Mouse (Mus musculus): ENCODE measurements around the gene Ciao2a. TPM values are rescaled to one million over a fixed set of nuclear protein-coding genes. Genes with fewer than 3 reads are reported as not detected.

The Ciao2a gene
- total RNA-seq, 2 experiments from 2014 or later: 25.9 to 26.0 TPM

DNA sequence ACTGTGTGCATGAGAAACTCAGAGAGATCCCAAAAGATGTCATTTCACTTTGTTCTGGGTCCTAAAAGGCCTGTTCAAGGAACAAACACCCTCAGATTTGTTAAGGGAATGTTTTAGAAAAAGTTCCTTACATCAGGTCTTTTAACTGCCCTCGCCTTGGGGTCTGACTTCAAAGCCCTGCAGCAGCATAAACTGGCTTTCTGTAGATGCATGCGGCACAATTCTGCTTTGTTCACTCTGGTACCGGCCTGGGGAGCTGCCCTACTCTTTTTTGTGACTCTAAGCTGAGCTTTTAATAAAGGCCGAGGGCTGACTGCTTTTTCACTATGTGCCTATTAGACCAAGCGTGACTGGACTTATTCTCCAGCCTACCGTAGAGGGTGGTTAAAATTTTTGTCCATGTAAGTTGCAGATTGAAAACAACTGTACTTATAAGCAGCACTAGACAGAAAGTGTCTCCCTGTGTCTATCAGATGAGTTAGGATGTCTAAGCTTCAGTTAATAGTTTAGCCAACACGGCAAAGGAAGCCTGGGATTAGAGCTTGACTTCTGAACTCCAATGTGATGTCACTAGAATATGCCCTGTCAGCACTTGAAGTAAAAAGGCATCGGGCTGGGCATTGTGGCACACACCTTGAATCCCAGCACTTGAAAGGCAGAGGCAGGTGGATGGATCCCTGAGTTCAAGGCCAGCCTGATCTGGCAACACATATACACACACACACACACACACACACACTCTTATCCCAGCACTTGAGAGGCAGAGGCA, 15.6 kb upstream of the Ciao2a start:
- intact Hi-C loops (cut with DNase I): no loop called here
- DNase-seq (ENCODE audit: extremely low spot score in 1 of 2, low spot score in 2 of 2): no peak

DNA sequence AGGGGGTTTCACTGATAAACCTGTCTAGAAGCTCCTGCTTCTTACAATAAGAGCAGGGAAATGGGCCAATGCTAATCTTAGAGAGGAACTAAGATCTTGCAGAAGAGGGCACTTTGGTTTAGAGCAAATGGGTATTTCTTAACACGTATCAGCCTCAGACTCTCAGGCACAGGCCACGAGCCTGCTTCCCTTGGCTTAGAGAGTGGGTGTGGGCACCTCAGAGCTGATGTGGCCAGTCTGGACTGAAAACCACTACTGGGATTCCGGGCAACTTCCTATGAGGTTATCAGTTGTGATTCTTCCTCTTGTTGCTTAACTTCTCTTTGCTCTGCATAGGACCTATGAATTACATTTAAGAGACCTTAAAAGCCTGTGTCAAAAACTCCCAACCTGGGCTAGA, 12.1 kb upstream of the Ciao2a start:
- intact Hi-C loops (cut with DNase I): no loop called here
- DNase-seq (ENCODE audit: extremely low spot score in 1 of 2, low spot score in 2 of 2): no peak

DNA sequence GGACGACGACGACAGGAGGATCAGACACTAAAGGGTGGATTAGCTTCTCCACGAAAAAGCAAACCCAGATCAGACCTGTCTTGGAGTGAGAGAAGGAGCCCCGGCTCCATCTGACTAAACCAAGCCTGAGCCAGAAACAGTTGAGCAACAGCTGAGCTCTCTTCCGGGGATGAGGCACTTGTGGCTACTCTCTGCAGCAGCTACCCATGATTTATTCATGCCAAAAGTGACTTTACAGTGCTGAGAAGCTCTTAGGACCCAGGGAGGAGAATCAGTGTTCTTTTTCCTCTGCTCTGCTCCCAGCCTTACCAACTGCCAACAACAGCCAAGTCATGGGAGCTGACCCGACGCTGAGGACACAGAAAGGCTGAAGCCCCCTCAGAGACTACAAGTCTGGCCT, 9.5 kb upstream of the Ciao2a start:
- intact Hi-C loops (cut with DNase I): no loop called here
- no peak for DNase-seq (ENCODE audit: extremely low spot score in 1 of 2, low spot score in 2 of 2)

DNA sequence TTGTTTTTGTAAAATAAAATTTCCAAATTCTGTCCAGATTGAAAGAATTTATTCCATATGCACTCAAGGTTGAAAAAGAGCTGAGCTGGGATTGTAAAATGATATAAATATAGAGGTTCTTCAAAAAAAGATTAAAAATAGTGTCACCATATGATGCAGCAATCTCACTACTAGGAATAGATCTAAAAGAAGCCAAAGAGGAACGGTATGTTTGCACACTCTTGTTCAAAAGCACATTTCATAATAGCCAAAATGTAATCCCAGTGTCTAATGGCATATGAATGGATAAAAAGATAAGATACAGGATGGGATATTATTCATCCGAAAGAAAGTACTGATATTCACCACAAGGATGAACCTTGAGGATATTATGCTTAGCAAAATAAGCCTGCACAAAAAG, 6.9 kb upstream of the Ciao2a start:
- intact Hi-C loops (cut with DNase I): no loop called here
- DNase-seq (ENCODE audit: extremely low spot score in 1 of 2, low spot score in 2 of 2): no peak

DNA sequence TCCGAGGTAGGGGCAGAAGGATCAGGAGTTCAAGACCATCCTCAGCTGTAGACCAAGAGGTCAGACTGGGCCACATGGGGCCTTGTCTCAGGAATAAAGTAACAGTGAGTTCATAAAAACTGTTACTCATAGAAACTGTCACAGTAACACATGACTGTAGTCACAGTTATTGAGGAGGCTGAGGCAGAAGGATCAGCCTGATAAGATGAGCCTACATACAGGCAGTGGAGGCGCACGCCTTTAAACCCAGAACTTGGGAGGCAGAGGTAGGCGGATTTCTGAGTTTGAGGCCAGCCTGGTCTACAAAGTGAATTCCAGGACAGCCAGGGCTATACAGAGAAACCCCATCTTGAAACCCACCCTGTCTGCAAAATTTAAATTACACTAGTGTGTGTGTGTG, 6.3 kb upstream of the Ciao2a start:
- DNase-seq (ENCODE audit: extremely low spot score in 1 of 2, low spot score in 2 of 2): no peak
- intact Hi-C loops (cut with DNase I): loop anchor here (5.0 kb wide), 1 partner anchor 53 kb away; the partner anchor contains the start of gene Snx22

DNA sequence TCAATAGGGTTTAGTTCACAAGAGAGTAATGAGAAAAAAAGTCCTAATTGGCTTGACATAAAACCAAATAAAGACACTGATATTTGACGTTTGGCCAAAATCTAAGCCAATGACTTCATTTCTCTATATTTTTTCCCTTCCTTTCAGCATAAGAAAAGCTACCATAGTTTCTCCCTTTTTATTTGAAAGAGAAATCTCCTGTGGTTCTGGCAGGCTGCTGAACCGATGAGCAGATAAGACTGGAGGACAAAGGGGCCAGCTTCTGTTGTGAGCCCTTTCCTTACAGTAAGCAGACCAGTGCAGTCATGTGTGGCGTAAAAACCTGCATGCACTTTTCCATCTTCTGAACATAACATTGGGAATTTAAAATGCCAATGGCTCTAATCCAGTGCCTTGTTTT, 5.5 kb upstream of the Ciao2a start:
- intact Hi-C loops (cut with DNase I): loop anchor here (5.0 kb wide), 1 partner anchor 54 kb away; the partner anchor contains the start of gene Snx22
- no peak for DNase-seq (ENCODE audit: extremely low spot score in 1 of 2, low spot score in 2 of 2)

DNA sequence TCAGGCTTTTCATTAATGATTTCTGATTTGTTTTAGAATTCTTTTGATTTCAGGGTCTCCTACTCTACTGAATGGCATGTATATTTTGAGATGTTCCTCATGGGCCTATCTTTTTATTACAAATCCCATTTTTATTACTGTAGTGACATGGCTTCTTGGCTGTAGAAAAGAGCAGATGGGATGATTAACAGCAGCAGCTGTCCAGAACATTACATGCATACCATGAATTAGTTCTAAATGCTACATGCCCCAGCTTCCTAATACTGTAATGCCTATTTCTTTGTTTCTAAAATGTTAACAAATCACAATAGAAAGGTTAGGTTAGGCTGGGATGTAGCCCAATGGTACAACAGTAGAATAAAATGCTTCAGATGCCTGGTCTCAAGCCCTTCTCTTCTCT, 5.0 kb upstream of the Ciao2a start:
- intact Hi-C loops (cut with DNase I): loop anchor here (5.0 kb wide), 1 partner anchor 54 kb away; the partner anchor contains the start of gene Snx22

DNA sequence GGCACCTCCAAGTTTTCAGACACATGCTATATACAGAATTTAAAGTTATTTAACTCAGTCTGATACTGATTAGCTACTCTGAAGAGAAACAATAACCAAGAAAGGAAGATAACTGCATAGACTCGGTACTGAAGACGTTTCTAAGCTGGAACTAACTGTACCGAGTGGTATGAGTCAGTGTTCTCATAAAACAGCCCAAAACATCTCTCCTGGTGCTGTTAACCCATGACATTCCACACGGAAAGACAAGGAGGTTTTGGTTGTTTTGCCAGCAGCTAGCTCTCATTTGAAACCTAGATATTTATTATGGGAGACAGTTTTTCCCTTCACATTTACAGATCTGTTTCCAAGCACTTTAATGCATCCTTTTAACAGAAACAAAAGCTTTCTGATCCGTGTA, 2.8 kb upstream of the Ciao2a start:
- intact Hi-C loops (cut with DNase I): loop anchor here (5.0 kb wide), 1 partner anchor 56 kb away; the partner anchor contains the start of gene Snx22
- DNase-seq (ENCODE audit: extremely low spot score in 1 of 2, low spot score in 2 of 2): no peak

More for the DNA sequence above, 5.0 kb upstream of the Ciao2a start:
- DNase-seq (ENCODE audit: extremely low spot score in 1 of 2, low spot score in 2 of 2): no peak

DNA sequence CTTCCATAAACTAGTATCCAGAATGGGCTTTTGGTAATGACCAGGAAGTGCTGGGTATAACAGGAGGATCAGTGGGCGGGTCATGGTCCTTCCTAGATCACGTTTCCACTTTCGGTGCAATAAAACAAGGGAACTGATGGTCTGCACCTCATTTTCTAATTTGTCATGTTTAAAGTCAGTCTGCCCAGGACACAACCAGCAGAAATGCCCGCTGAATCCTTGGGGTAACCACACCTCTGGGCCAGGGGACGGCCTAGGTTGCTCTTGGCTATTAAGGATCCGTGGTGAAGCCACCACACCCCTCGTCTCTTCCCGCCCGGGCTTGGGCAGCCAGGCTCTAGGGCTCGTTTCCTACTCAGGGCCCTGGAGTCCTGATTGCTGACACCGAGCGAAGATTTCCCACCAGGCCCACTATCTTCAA, 2.3 kb upstream of the Ciao2a start:
- intact Hi-C loops (cut with DNase I): loop anchor here (5.0 kb wide), 1 partner anchor 57 kb away; the partner anchor contains the start of gene Snx22
- no peak for DNase-seq (ENCODE audit: extremely low spot score in 1 of 2, low spot score in 2 of 2)

DNA sequence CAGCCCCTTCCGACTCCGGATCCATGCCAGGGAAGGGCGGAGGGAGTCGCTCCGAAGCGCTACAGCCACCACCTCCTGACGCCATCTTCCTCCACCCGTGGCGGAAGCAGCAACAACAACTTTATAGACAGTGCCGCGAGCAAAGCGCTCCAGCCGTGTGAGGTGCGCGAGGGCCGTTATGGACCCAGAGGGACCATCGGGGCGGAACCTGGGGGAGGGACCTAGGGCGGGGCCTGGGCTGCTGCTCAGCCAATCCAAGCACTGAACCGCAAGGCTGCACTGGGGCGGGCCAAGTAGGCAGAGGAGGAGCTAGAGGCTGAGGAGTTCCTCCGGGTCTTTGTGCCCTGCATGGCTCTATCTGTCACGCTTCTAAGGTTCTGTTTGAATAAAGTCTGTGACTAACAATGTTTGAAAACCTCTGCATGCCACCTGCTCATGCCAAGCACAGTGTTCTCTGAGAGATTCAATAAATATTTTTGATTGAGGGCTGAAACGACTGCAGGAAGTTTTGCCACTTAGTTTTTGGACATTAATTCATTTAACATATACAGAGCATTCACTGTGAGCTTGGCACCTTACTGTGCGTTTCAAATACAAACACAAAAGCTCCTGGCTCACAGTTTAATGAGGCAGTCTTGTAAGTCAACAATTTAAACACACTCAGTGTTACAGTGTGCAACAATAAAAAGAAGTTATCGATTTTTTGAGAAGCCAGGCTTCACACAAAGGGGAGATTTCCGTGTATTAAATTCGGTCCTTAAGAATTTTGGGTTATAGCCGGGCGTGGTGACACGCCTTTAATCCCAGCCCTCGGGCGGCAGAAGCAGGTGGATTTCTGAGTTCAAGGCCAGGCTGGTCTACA, 1.5 kb upstream of the Ciao2a start:
- peak; percentile 96 to 99 for DNase-seq (ENCODE audit: extremely low spot score in 1 of 2, low spot score in 2 of 2)
- intact Hi-C loops (cut with DNase I): loop anchor here (5.0 kb wide), 1 partner anchor 58 kb away; the partner anchor contains the start of gene Snx22

DNA sequence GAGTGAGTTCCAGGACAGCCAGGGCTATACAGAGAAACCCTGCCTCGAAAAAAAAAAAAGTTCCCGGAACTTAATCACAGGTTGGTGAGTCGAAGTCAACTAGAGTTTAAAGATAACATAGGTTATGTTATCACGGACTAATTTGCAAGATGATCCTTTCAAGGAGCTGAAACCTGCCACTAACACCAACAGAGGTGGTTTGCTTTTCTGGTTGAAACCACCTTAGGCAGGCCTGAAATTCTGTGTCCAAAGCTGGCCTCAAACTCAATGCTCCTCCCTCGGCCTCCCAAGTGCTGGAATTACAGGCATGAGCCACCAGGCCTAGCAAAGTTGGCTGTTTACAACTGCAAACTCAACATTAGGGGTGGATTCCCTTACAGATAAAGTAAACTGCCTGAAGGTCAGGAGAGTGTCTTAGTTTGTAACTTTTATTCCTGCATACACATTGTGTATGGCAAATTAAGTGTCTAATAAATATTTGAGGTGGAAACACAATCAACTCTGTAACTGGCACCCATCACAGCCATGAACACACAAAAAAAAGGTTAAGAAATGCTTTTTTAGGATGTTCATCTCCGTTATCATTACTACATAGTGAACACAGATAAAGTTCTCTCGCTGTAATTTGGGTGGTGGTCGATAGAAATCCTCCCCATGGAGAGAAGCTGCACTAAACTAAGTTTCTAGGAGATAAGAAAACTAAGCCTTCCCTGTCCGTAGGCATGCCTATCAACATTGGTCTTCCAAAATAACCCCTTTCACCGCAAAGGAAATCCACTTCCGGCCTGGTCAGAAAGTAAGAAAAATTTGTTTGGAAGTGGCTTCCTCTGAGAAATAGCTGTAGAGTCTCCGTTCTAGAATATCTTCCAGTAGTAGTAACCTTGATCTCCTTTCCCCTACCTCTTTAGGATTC, 612 bp upstream of the Ciao2a start:
- intact Hi-C loops (cut with DNase I): no loop called here

DNA sequence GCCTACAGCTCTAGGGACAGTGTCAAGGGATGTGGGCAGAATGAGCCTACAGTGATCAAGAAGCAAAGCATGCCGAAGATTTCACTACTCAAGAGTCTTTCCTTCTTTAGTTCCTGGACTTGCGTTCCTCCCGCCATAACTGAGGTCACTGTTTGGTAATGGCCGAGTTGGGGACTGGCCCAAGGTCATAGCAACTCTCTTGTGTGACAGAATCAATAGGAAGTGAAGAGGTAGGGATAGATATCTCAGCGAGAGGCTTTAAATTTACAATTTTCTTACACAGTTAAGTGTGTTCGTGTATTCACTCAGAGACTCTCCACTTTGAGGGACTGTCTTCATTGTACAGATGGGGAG, 759 bp downstream of the Ciao2a start:
- intact Hi-C loops (cut with DNase I): no loop called here
- DNase-seq (ENCODE audit: extremely low spot score in 1 of 2, low spot score in 2 of 2): no peak

More for the DNA sequence above, 612 bp upstream of the Ciao2a start:
- no peak for DNase-seq (ENCODE audit: extremely low spot score in 1 of 2, low spot score in 2 of 2)

DNA sequence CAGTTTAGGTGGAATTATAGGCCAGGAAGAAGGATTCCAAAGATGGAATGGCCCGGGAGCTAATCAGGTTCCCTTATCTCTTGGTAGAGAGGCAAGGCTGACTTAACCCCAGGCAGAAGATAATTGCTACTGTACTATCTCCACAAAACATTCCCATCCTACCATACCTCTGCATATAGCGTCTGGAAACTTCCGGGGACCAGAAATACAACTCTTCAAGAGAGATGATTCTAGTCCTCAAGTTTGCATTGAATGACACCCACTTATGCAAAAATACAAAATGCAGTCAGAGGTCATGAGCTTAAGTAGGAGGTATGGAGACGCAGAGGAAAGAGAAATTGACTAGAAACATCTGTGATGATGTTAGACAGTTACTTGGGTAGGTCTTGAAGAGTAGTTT, 1.5 kb downstream of the Ciao2a start:
- intact Hi-C loops (cut with DNase I): no loop called here
- DNase-seq (ENCODE audit: extremely low spot score in 1 of 2, low spot score in 2 of 2): no peak

DNA sequence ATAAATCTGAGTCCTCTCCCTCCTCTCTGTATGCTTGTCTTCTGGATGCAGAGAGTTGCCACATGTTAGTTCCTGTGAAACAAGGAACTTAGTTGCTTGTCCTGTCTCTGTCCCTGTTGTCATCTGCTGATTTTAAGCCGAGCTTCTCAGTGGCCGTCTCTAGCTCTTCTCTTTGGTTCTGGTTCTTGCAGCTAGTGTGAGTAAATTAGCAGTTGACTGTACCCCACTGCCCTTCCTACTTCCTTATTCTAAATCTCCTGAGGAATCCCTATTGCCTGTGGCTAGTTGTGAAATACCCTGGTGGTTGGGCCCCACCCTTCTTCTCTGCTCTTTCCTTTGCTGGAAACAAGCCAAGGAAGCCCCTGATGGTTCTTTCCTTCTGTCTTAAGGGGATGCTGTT, 5.1 kb downstream of the Ciao2a start:
- intact Hi-C loops (cut with DNase I): no loop called here
- no peak for DNase-seq (ENCODE audit: extremely low spot score in 1 of 2, low spot score in 2 of 2)

DNA sequence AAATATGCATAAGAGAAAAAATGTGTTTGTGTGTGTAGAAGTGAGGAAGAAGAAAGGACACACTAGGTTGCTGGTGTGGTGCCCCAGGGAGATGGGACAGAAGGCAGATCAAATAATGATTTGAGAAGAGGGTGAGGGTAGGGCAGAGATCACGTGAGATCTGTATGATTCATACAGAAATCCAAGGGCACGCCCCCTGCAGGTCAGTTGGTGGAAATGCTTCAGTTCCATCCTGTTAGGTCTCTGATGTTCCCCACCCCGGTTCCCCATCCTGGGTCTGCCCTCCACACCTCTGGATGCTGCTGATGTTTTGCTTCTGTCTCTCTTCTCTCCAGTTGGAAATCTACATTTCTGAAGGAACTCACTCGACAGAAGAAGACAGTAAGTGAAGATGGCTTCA, 9.6 kb downstream of the Ciao2a start:
- no peak for DNase-seq (ENCODE audit: extremely low spot score in 1 of 2, low spot score in 2 of 2)
- intact Hi-C loops (cut with DNase I): no loop called here

DNA sequence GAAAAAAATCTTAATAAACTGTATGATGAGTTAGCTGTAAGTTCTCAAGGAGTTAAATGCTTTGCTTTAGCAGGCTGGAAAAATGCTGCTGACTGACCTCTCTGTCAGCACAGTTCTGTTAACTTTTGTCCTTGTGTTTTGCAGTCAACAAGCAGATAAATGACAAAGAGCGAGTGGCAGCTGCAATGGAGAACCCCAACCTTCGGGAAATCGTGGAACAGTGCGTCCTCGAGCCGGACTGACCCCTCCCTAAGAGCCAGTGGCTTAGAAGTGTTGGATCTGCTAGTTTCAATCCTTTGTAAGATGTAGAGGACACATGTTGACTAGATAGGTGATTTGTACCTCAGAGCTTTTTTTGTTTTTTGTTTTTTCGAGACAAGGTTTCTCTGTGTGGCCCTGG, 11.8 kb downstream of the Ciao2a start:
- intact Hi-C loops (cut with DNase I): no loop called here
- no peak for DNase-seq (ENCODE audit: extremely low spot score in 1 of 2, low spot score in 2 of 2)

DNA sequence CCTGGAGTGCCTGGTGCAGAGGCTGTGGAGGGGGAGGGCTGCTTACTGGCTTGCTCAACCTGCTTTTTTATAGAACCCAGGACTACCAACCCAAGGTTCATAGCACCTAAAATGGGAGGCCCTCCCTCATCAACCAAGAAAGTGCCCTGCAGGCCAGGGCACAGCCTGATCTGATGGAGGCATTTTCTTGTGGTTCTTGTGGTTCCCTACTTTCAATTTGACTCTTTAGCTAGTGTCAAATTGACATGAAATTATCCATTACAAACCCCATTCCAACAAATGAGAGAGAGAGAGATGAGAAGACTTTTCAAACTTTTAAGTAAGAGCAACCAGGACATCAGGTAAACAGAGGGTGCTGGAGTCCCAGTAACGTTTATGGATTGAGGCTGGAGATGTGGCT, 15.9 kb downstream of the Ciao2a start:
- DNase-seq (ENCODE audit: extremely low spot score in 1 of 2, low spot score in 2 of 2): no peak
- intact Hi-C loops (cut with DNase I): loop anchor here (10.0 kb wide), 1 partner anchor 233 kb away; no protein-coding TSS in a partner anchor

DNA sequence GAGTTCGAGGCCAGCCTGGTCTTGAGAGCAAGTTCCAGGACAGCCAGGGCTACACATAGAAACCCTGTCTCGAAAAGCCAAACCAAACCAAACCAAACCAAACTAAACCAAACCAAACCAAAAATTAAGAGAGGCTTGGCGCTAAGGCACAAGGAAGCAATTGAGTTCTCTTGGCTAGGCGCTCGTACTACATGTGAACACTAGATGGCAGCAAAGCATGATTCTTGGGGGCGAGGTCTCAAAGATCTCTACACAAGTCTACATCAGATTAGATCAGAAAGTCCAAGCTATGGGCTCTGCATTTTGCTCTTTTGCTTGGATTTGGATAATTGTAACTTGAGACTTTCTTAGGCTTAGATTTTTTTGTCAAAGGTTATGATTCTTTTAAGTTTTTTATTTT, 17.8 kb downstream of the Ciao2a start:
- intact Hi-C loops (cut with DNase I): loop anchor here (10.0 kb wide), 1 partner anchor 231 kb away; no protein-coding TSS in a partner anchor
- DNase-seq (ENCODE audit: extremely low spot score in 1 of 2, low spot score in 2 of 2): peak; percentile 59 to 69

DNA sequence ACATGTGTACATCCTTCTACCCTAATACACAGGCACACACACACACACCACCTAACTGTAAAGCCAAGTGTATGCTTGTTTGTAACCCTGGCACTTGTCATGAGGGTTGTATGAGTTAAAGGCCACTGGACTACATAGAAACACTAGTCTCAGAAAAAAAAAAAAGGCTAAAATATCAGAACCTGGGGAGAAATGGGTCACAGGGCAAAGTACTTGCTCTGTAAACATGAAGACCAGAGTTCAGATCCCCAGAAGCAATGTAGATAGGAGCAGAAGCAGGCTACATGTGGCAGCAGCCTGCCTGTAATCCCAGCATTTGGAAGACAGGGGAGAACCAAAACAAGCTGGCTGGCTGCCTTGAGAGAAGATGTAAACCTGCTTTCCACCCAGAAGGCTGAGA, 19.7 kb downstream of the Ciao2a start:
- no peak for DNase-seq (ENCODE audit: extremely low spot score in 1 of 2, low spot score in 2 of 2)
- intact Hi-C loops (cut with DNase I): loop anchor here (10.0 kb wide), 1 partner anchor 229 kb away; no protein-coding TSS in a partner anchor

All from left cerebral cortex, postnatal 10 days (tissue).